Mouse (Mus musculus): ENCODE results near the gene Park7.

- TF ChIP-seq EP300 (optimal IDR thresholded peaks at IDR 0.05) = no peak
- no peak for TF ChIP-seq CTCF (IDR thresholded peaks at IDR 0.05; ENCODE audit: low read depth)
Measured at GRCm38 (mm10) chr4:150879631-150880030, 34.6 kb downstream of the Park7 start.

Data from stomach, postnatal 0 days (tissue).